Mouse (Mus musculus) ES-Bruce4 (cell line): Measurements from ENCODE around the gene Gm15319. TPM values are rescaled to one million over a fixed set of nuclear protein-coding genes. Genes with fewer than 3 reads are reported as not detected.
"Not testable (repeated sequence)": the region's sequence is repeated elsewhere in the genome, so short reads cannot be mapped to it uniquely, and the experiment has no call there.

ENCODE experiments used
- H3K27ac ChIP-seq: 2 replicates; pipeline ENCODE4 v1.5.1; 2012; ENCODE audit warnings: low read length, inconsistent platforms; ENCODE audit not compliant: insufficient read depth
- H3K27me3 ChIP-seq: 2 replicates; pipeline ENCODE4 v1.6.1; 2012; ENCODE audit warnings: mild to moderate bottlenecking, low read length, inconsistent platforms; ENCODE audit not compliant: control insufficient read depth, poor library complexity, insufficient read depth, severe bottlenecking
- H3K36me3 ChIP-seq: 2 replicates; pipeline ENCODE4 v1.6.1; 2012; ENCODE audit warnings: inconsistent platforms, mild to moderate bottlenecking, low read length, moderate library complexity; ENCODE audit not compliant: control insufficient read depth, poor library complexity, insufficient read depth, severe bottlenecking
- H3K4me1 ChIP-seq: one replicate; pipeline ENCODE4 v1.8.1; 2011; ENCODE audit warnings: low read length; ENCODE audit not compliant: control insufficient read depth, insufficient read depth
- H3K4me3 ChIP-seq: 2 replicates; pipeline ENCODE4 v1.5.1; 2011; ENCODE audit warnings: low read depth, mild to moderate bottlenecking, low read length
- H3K9ac ChIP-seq: 2 replicates; pipeline ENCODE4 v1.6.1; 2012; ENCODE audit warnings: low read depth, mild to moderate bottlenecking, inconsistent platforms; ENCODE audit not compliant: poor library complexity, severe bottlenecking
- H3K9me3 ChIP-seq: replicated peaks from 2 replicates; pipeline ENCODE4 v1.6.1; 2012; ENCODE audit warnings: mild to moderate bottlenecking, low read length, inconsistent platforms; ENCODE audit not compliant: control insufficient read depth, poor library complexity, insufficient read depth, severe bottlenecking
- polyA plus RNA-seq: library from polyadenylated mRNA; stranded (reverse); fragments of >200 nt; gene quantifications from 2 replicates; pipeline ENCODE4 v1.2.4, GENCODE M21; 2011; ENCODE audit warnings: low read depth; ENCODE audit not compliant: missing spikeins, insufficient read depth, insufficient read length

Gene Gm15319
- polyA plus RNA-seq, 1 experiment, result not detected

DNA sequence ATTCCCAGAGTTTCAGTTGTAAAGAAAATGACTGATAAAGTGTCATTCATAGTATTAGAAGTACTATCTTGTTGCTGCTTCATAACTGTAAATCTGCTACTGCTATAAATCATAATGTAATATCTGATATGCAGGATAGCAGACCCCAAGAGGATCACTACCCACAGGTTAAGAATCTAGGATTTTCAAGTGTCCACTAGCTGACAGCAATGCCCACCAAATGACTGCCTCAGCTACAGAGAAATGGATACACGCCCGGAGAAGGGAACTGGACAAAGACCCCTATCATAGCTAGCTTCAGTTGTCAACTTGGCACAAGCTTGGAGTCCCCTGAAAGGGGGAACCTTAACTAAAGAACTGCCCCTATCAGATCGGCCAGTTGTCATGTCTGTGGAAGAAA, 18.6 kb upstream of the Gm15319 start:
- not testable (repeated sequence) for H3K27me3 ChIP-seq, H3K36me3 ChIP-seq, H3K4me3 ChIP-seq, H3K4me1 ChIP-seq, H3K27ac ChIP-seq, H3K9ac ChIP-seq, H3K9me3 ChIP-seq

DNA sequence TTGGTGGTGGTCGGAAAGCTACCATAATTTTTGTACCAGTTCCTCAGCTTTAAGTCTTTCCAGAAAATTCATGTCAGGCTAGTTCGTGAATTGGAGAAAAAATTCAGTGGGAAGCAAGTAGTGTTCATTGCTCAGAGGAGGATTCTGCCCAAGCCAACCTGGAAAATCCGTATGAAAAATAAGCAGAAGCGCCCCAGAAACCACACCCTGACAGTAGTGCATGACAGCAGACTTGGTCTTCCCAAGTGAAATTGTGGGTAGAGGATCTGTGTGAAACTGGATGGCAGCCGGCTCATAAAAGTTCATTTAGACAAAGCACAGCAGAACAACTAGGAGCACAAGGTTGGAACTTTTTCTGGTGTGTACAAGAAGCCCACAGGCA, 18.2 kb upstream of the Gm15319 start:
- not testable (repeated sequence) for H3K4me3 ChIP-seq, H3K27me3 ChIP-seq, H3K9me3 ChIP-seq, H3K27ac ChIP-seq, H3K36me3 ChIP-seq, H3K4me1 ChIP-seq, H3K9ac ChIP-seq

DNA sequence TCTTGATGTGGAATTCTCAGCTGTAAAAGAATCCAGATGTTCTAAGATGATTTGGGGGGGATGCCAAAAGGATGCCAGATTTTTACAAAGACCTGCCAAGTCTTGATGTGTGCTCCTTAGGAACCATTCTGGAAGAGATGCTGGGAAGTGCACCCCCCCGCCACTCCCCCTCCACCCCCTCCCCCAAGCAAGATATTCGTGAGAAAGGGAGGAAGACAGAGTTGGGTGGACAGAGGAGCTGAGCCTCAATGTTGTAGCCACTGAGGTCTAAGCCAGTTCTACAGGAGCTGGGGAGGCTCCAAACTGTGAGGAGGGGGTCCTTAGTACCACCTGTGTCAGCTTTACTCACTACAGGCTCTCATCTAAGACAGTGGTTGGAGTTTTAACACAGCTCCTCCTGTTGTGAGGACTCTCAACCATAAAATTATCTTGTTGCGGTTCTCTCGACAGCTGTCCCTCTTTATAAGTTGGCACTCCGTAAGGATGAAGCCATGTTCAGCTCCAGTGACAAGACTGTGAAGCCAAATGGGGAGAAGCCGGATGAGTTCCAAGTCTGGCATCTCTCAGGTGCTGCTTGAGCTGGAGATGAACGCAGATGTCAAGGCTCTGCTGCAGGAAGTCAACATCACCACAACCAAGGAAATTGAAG, 17.7 kb upstream of the Gm15319 start:
- H3K27ac ChIP-seq, H3K9me3 ChIP-seq, H3K36me3 ChIP-seq, H3K4me1 ChIP-seq, H3K4me3 ChIP-seq, H3K9ac ChIP-seq, H3K27me3 ChIP-seq: not testable (repeated sequence)

DNA sequence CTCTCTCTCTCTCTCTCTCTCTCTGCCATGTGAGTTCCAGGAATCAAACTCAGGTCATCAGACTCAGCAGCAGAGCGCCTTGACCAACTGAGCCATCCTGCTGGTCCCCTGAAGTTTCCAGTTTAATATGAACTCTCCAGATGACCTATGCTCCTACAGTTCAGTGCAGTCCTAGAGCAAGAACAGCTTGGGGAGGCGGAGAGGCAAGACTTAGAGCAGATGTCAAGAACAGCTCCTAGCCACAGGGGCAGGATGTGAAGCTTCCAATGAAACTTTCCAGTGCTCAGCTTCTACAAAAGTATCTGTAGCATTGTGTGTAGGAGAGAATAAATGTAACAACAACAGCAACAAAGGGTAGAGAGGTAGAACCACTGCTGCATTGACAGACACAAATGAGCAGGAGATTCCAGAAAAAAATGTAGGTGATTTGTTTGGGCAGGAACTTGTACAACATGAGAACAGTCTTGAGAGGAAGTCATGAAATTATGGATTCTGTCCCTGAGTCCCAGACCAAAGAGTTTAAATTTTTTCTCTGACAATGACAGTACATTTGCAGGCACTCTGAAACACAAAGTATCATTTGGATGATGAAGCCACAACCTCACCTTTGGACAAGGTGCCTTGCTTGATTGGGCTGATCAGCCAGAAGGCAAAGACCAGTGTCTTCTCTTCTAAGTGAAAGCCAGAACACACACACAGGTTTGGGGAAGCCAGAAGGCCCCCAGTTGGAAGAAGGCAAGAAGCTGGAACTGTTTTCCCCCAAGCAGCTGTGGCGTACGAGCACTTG, 16.8 kb upstream of the Gm15319 start:
- not testable (repeated sequence) for H3K9me3 ChIP-seq, H3K4me1 ChIP-seq, H3K27me3 ChIP-seq

DNA sequence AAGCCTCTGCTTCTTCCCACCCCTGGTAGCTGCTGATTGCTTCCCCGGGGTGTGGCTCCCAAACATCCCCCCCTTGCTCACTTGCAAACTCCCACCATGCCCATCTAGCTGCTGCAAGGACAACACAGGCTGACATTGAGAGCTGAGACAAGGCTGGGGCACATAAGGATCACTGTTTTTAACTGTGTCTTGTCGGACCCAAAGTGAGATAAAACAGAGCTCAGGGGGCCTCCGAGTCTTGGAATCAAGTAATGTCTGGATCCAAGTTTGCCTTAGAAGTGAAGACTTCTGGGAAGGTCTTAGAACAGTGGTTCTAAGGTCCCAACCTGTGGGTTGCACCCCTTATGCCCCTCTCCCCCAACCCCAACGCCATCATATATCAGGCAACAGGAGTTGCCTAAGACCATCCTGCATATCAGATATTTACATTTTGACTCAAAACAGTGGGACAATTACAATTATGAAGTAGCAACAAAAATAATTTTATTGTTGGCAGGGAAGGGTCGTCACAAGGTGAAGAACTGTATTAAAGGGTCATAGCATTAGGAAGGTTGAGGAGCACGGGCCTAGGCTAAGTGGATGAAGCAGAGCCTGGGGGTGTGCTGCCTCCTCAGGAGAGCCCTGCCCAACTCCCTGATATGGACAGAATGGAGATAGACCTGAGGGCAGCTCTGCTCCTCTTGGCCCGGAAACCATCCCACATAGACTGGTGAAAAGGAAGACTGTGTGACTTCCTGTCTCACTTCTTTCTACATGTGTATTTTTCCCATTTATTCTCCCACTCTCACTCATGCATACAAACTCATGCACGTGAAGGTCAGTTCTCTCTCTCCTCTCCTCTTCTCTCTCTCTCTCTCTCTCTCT, 16.0 kb upstream of the Gm15319 start:
- H3K27me3 ChIP-seq, H3K9ac ChIP-seq, H3K9me3 ChIP-seq, H3K27ac ChIP-seq, H3K4me1 ChIP-seq, H3K36me3 ChIP-seq, H3K4me3 ChIP-seq: not testable (repeated sequence)

More for the DNA sequence above, 16.8 kb upstream of the Gm15319 start:
- not testable (repeated sequence) for H3K4me3 ChIP-seq, H3K27ac ChIP-seq, H3K9ac ChIP-seq, H3K36me3 ChIP-seq

DNA sequence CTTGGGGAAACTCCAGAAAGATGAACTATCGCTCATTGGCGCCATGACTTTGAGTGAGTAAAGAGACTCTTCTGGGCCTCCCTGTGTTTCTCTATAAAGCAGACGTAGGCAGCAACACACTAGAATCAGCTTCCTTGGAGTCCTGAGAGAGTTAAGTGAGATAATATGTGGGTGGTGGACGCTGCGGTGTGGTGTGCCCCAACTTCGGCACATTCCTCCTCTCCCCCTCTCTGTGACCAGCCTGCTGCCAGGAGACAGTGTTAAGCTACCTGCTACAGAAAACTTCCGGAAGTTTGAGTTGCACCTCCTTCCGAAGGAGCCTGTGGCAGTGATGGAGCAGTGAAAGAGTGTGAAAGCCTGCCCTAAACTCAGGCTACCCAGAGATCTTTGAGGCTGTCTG, 15.3 kb upstream of the Gm15319 start:
- H3K4me1 ChIP-seq, H3K9ac ChIP-seq, H3K4me3 ChIP-seq, H3K27me3 ChIP-seq, H3K27ac ChIP-seq, H3K36me3 ChIP-seq, H3K9me3 ChIP-seq: not testable (repeated sequence)

DNA sequence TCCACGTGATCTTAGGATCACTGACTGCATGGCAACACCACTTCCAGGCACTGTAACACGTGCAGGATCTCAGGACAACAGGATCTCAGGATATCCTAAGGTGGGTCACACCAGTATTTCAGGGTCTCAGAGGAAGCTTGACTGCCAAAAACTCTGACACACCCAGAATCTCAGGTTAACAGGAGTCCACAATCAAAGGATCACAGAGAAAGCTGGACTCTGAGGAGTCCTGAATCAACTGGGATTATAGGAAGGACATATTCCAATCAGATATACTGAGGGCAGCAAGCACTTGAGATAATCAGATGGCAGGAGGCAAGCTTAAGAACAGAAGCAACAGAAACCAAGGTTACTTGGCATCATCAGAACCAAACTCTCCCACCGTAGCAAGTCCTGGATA, 12.7 kb upstream of the Gm15319 start:
- H3K27me3 ChIP-seq, H3K9me3 ChIP-seq, H3K9ac ChIP-seq, H3K27ac ChIP-seq, H3K4me3 ChIP-seq, H3K36me3 ChIP-seq, H3K4me1 ChIP-seq: not testable (repeated sequence)

DNA sequence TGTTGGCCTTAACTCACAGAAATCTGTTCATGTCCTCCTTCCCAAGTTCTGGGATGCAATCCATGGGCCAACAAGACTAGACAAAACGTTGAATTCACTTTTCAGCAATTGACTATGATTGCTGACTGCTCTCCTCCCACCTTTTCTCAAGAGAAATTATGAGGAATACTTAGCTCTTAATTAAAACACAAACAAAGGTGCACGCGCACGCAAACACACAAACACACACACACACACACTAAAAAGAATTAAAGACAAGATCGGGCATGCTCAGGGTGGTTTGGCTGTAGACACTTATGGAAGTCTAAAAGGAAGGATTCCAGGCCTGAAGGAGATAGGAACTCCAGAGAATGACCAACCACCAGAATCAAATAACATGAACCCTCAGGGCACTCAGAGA, 6.6 kb downstream of the Gm15319 start:
- H3K9ac ChIP-seq, H3K4me1 ChIP-seq, H3K4me3 ChIP-seq, H3K27ac ChIP-seq, H3K27me3 ChIP-seq, H3K36me3 ChIP-seq, H3K9me3 ChIP-seq: not testable (repeated sequence)

DNA sequence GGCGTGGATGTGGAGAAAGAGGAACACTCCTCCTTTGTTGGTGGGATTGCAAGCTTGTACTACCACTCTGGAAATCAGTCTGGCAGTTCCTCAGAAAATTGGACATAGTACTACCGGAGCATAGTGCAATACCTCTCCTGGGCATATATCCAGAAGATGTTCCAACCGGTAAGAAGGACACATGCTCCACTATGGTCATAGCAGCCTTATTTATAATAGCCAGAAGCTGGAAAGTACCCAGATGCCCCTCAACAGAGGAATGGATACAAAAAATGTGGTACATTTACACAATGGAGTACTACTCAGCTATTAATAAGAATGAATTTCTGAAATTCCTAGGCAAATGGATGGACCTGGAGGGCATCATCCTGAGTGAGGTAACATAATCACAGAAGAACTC, 9.4 kb downstream of the Gm15319 start:
- not testable (repeated sequence) for H3K9ac ChIP-seq, H3K9me3 ChIP-seq, H3K4me3 ChIP-seq, H3K27me3 ChIP-seq, H3K27ac ChIP-seq, H3K4me1 ChIP-seq, H3K36me3 ChIP-seq
